Mouse (Mus musculus) liver, embryonic 14.5 days (tissue): ENCODE results near the gene Gm11213.

Experiments used
- CTCF ChIP-seq: IDR thresholded peaks from 2 replicates; pipeline ENCODE4 v1.5.1; 2016; ENCODE audit warnings: antibody characterized with exemption, low read depth, control low read depth
- EP300 ChIP-seq: IDR thresholded peaks from 2 replicates; pipeline ENCODE4 v1.6.1; 2016; ENCODE audit warnings: antibody characterized with exemption, low read depth

GRCm38 (mm10) chr4:63622378-63622835 is 17.3 kb upstream of the Gm11213 start, which contains the start of gene Tex48:
- TF ChIP-seq CTCF (peak; percentile 64), EP300 (no peak)
